Mouse (Mus musculus) heart, adult 8-10 months (tissue): ENCODE results near the gene Ppp1r14d. TPM values are rescaled to one million over a fixed set of nuclear protein-coding genes. Genes with fewer than 3 reads are reported as not detected.
A peak's percentile ranks its signal among the peaks of the same experiment; 100 is the strongest.

Source experiments
- DNase-seq: peaks from one replicate; pipeline ENCODE4 v3.0.0; 2022; ENCODE audit warnings: low spot score
- total RNA-seq, 4 experiments: library from RNA; stranded (reverse); gene quantifications; 2 replicates each; pipeline ENCODE4 v1.2.4; 2022

Gene Ppp1r14d
- total RNA-seq: not detected

GRCm38 (mm10) chr2:119229775-119230704, at the start of gene Ppp1r14d:
Gene Ppp1r14d (minus strand): TSS chr2:119229906.
- DNase-seq: no peak

GRCm38 (mm10) chr2:119277810-119278209, 48.1 kb upstream of the Ppp1r14d start:
- DNase-seq: no peak

GRCm38 (mm10) chr2:119276926-119277325, 47.2 kb upstream of the Ppp1r14d start:
- DNase-seq: no peak

DNA sequence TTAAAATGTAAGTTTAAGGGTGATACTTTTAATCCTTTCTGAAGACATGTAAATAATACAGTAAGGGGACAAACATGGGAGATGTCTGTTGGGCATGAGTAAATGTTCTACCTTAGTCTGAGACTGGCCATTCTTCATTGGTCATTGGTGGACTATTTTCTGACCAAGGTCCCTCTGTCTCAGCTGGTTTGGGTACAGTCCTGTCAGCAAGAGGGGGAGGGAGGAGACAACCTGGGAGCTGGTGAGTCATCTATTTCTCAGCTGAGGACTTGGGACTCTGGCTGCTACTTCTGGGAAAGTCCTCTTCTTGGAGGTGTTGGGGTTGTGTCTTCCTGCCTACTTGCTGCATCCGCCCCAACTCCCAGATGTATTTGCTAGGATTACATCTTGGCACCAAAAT, 44.4 kb upstream of the Ppp1r14d start:
- no peak for DNase-seq

GRCm38 (mm10) chr2:119270643-119271331, 41.1 kb upstream of the Ppp1r14d start, which contains the start of gene Rhov:
Gene Rhov (minus strand): TSS chr2:119271272.
- DNase-seq: no peak

DNA sequence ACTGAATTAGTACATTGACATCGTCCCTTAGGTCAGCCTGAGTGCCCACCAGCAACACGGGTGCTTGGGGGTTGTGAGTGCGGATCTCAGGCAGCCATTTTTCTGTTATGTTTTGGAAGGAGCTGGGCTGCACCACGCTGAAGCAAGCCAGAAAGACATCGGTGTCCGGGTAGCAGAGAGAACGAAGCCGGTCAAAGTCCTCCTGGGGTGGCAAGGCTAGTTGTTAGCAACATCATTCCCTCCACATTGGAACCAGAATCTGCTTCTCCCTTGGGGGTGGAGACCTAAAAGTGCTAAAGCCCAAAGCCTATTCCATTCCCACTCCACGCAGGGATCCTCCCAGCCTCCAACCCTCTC, 40.6 kb upstream of the Ppp1r14d start:
- DNase-seq: no peak

DNA sequence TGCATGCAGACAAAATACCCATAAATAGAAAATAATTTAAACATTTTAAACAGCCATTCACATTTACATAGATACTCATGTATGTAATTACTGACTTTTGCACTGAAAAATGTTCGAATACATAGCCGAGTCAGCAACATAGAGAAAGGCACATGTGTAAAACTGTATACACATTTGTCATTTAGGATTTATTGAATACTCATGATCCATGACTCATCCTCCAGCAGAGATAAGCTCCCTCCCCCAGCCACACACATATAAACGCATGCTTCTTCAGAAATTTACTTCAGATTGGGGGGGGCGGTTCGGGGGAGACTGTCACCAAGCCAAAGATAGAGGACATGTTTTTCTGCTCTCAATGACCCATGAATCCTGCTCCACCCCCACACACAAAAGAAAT, 34.1 kb upstream of the Ppp1r14d start:
- DNase-seq: no peak

DNA sequence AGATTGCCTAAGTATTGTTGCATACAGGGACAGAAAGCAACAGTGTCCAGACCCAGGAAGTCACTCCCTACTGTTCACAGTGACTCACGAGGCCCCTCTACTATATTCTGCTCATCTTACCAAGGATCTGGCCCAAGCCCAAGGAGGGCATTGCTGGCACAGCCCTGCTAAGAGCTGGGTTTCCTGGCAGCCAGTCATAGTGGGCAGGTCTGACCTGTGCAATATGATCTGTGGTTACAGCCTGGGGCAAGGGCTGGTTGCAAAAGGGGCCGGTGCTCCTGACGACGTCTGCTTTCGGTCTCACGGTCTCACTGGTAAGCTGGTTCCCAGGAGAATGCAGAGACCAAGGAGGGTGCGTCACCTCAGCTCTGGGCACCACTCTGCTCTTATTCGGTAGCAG, 33.3 kb upstream of the Ppp1r14d start:
- DNase-seq: peak; percentile 22

DNA sequence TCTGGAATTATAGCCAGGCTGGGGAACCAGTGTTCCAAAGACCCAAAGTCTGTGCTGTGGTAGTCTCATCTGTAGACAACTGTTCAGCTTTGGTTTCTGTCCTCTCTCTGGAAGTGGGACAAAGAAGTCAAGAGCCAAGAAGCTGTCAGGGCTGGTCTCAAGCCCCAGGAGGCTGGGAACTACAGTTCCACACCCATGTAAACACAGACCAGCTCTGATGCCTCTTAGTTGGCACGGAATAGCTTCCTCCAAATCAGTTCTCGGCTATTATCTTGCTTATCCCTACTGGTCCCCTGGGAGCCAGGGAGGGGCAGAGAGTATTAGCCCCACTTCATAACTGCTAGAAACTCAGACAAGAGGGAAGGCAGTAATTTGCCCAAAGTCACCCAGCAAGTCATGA, 31.6 kb upstream of the Ppp1r14d start:
- no peak for DNase-seq

- no peak for DNase-seq
These were observed 30.8 kb upstream of the Ppp1r14d start for GRCm38 (mm10) chr2:119260518-119260917.

GRCm38 (mm10) chr2:119254976-119255375, 25.3 kb upstream of the Ppp1r14d start:
- DNase-seq: no peak

DNA sequence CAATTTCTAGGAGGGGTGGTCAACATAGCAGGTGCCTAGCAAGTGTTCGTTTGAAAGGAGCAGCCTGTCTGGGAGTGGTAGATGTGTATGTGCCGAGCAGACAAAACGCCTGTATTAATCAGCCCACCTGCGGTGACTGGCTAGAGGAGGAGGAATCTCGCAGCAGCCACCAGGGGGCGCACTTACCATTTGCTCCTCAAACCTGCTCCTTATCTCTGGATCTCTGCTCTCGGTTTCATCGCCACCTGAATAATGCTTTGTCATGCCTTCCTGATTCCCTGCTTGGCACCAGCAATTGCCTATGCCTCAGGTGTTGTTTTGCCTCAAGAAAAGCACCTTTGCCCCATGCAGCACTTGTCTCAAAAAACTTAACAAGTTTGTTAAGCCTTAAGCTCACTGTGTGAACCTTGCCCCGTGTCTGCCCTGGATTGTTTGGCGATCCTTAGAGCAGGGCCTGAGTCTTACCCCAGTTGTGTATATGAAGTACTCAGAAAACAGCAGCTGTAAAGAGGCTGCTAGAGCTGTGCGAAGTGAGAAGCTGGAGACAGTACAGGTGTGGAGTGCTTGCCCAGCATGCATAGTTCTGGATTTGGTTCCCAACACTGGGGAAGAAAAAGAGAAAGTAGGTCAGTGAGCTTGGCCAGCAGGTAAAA, 21.2 kb upstream of the Ppp1r14d start:
- peak; percentile 64 for DNase-seq

DNA sequence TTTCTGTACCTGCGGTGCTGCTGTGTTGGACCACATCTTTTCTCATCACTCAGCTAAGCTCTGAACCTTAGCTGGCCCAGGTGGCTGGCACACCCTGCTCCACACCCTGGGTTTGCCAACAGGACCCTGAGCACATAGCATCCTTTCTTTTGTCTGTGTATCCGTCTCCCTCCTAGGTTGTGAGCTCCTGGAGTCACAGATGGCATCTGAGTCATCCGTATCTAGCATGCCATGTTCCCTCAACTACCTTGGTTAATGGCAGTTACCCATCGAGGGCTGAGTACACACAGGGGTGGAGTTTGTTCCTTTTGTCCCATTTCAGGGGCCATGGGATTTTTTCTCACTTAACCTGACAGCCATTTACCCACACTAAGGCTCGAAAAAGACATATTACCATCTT, 20.7 kb upstream of the Ppp1r14d start:
- DNase-seq: no peak

GRCm38 (mm10) chr2:119249592-119250061, 19.9 kb upstream of the Ppp1r14d start:
- no peak for DNase-seq

DNA sequence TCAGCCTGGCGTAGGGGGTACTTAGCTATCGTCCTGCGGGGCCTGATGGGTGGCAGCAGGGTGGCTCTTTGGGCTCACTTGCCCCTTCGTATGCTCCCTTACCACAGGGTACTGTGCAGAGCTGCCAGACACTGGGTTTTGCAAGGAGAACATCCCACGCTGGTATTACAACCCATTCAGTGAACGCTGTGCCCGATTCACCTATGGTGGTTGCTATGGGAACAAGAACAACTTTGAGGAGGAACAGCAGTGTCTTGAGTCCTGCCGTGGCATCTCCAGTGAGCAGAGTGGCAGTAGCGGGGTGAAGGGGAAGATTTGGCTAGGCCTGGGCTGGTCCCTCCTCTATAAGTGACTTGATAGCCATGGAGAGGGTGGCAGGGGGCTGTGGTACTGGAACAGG, 18.2 kb upstream of the Ppp1r14d start:
- no peak for DNase-seq

GRCm38 (mm10) chr2:119245246-119245645, 15.5 kb upstream of the Ppp1r14d start:
- DNase-seq: no peak

GRCm38 (mm10) chr2:119242548-119242947, 12.8 kb upstream of the Ppp1r14d start:
- no peak for DNase-seq

DNA sequence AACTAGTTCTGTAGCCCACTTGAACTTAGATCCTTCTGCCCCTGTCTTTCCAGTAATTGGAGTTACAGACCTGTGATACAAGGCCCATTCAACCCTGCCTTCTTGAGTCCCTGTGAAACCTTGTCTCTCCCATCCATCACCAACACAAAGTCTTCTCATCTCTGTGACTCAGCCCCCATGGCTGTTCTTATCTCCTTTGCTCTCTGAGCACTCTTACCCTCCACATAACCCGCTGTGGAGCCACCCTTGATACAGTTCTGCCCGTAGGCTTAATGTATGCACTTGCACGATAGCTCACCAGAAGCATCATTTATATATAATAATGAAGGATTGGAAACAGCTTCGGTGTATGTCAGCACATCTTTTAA, 11.1 kb upstream of the Ppp1r14d start:
- DNase-seq: no peak

- DNase-seq: no peak
These were observed 10.5 kb upstream of the Ppp1r14d start for GRCm38 (mm10) chr2:119240075-119240818.

DNA sequence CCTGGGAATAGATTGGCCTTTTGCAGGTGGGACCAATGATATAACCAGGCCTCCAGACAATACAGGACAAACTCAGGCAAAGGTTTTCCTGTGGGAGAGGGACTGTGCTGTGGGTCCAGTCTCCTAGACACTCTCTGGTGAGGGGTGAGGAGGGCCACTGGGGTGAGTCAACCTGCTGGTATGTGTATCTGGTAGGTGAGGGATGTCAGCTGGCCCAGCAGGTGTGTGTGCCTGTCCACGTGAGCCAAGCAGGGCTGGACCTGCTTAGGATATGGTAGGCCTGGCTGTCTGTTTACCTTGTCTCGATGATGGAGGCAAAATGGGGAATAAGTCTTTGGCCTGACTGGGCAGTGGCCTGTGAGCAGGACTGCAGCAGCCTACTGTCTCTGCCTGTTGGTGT, 9.0 kb upstream of the Ppp1r14d start:
- no peak for DNase-seq

GRCm38 (mm10) chr2:119237871-119238220, 8.1 kb upstream of the Ppp1r14d start:
- DNase-seq: no peak
